Mouse (Mus musculus) small intestine, adult 2 months (tissue): ENCODE data around the gene Vmn1r207-ps.
"Not testable (repeated sequence)": the region's sequence is repeated elsewhere in the genome, so short reads cannot be mapped to it uniquely, and the experiment has no call there.

ENCODE experiments used
- CTCF ChIP-seq: fragments of 200-500 bp; IDR thresholded peaks from 2 replicates; pipeline ENCODE4 v1.5.1; 2012; ENCODE audit warnings: low read depth, mild to moderate bottlenecking, control low read depth, inconsistent platforms, low read length, moderate library complexity, mixed read lengths; ENCODE audit not compliant: insufficient replicate concordance, insufficient read length; ENCODE audit errors: extremely low read depth
- POLR2A ChIP-seq: fragments of 200-500 bp; IDR thresholded peaks from 2 replicates; pipeline ENCODE4 v1.6.1; 2012; ENCODE audit warnings: low read depth, mild to moderate bottlenecking, control low read depth, inconsistent platforms, low read length, moderate library complexity

GRCm38 (mm10) chr13:22702951-22703350 lies 26.5 kb downstream of the Vmn1r207-ps start:
- TF ChIP-seq CTCF, POLR2A: not testable (repeated sequence)
